Mouse (Mus musculus) 3T3-L1 (cell line): ENCODE measurements around the gene Gm13287.
"Not testable (repeated sequence)": the region's sequence is repeated elsewhere in the genome, so short reads cannot be mapped to it uniquely, and the experiment has no call there.

ENCODE experiments used
- DNase-seq: peaks from one replicate; pipeline ENCODE4 v3.0.0-alpha.2; 2015; ENCODE audit warnings: low read depth, low spot score

The Gm13287 gene

GRCm38 (mm10) chr4:88797097-88797496, 6.0 kb upstream of the Gm13287 start, which contains the start of gene Gm13279:
Gene Gm13279, plus strand, starts transcription at chr4:88797397.
- not testable (repeated sequence) for DNase-seq

GRCm38 (mm10) chr4:88799365-88799764, 3.7 kb upstream of the Gm13287 start, which contains the start of gene Gm13285:
Gene Gm13285, plus strand, starts transcription at chr4:88799665.
- DNase-seq = not testable (repeated sequence)

DNA sequence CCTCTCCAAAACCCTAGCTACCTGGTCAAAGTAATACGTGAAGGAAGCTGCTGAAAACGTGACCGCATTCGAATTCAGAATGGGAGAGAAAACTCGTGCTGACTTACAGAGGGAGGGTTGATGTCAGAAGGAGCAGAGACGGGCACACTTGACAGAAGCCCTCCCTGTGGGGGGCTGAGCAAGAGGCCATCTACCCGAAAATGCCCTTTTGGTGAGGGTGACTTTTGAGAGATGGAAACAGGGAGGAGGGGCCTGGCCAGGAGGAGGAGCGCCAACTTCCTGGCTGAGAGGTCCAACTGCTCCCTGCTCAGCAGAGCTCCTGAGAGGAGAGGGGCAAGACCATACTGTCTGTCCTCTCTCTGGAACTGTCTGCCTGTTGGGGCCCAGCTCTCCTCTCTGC, 2.2 kb downstream of the Gm13287 start, which contains the start of gene Gm13288:
TSS of gene Gm13288 (plus strand) at position 301 of the 400 bp plus-strand sequence.
- DNase-seq = not testable (repeated sequence)

DNA sequence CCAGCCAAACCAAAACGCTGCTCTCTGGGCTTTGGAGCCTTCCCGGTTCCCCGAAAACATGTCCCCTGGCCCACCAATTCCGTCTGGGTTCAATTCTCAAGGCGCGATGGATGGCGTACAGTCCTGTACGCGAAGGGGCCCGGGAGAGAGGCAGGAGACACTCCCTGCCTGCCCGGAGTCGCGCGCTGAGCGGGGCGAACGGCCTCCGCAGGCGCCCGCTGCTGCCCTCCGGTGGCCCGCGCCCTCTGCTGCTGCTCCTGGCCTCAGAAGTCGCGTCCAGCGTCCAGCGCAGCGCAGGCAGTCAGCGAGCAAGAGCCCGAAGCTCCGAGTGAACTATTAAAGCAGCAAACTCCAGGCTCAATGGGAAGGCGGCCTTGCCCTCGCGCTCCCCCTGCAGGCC, 2.7 kb downstream of the Gm13287 start:
- not testable (repeated sequence) for DNase-seq

- DNase-seq = no peak
Observed at GRCm38 (mm10) chr4:88815928-88816327, 12.9 kb downstream of the Gm13287 start, which contains the start of gene Ifna7. Gene Ifna7, plus strand, starts transcription at chr4:88816228.

DNA sequence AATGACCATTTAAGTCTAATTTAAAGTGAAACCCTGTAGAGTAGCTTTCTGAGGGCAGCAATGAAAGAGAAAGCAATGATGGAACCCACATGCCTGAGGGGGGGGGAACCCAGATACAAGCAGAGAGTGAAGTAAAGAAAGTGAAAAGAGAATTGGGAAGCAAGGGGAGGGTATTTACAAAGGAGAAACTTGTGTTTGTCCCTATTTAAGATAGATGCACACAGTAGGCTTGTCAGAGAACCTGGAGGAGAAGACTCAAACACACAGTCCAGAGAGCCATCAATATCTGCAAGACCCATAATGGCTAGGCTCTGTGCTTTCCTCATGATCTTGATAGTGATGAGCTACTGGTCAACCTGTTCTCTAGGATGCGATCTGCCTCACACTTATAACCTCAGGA, 16.6 kb downstream of the Gm13287 start, which contains the start of gene Ifna11:
TSS of gene Ifna11 (plus strand) at position 301 of the 400 bp plus-strand sequence.
- DNase-seq = no peak

- peak; percentile 36 for DNase-seq
Observed at GRCm38 (mm10) chr4:88822995-88823394, 19.9 kb downstream of the Gm13287 start.

- DNase-seq = not testable (repeated sequence)
Observed at GRCm38 (mm10) chr4:88827116-88827515, 24.1 kb downstream of the Gm13287 start, which contains the start of gene Ifna6. Gene Ifna6, plus strand, starts transcription at chr4:88827416.

DNA sequence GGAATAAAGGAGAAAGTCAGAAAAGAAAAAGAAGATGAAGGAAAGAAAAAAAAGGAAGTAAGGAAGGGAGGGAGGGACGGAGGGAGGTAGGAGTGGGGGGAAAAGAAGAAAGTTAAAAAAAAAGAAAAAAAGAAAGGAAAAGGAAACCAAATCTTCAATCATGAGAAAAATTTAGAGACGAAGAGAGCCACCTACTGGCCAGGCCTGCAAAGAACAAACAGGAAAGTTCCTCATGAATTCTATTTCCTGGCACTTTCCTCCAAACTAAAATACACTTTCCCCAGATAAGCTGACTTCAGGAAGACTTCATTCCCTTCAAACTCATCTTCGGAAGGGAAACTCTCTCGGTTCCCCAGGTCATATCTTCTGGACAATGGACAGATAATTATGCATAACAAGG, 27.5 kb downstream of the Gm13287 start:
- DNase-seq = peak; percentile 69

DNA sequence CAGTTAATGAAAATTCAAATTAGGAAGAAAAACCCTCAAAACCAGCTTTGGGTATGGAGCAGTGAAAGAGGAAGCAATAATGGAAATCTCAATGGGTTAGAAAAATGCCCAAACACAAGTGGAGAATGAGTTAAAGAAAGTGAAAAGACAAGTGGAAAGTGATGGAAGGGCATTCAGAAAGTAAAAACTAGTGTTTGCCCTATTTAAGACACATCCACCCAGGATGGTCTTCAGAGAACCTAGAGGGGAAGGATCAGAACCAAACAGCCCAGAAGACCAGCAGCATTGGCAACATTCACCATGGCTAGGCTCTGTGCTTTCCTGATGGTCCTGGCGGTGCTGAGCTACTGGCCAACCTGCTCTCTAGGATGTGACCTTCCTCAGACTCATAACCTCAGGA, 32.2 kb downstream of the Gm13287 start, which contains the start of gene Ifna5:
TSS of gene Ifna5 (plus strand) at position 301 of the 400 bp plus-strand sequence.
- not testable (repeated sequence) for DNase-seq

DNA sequence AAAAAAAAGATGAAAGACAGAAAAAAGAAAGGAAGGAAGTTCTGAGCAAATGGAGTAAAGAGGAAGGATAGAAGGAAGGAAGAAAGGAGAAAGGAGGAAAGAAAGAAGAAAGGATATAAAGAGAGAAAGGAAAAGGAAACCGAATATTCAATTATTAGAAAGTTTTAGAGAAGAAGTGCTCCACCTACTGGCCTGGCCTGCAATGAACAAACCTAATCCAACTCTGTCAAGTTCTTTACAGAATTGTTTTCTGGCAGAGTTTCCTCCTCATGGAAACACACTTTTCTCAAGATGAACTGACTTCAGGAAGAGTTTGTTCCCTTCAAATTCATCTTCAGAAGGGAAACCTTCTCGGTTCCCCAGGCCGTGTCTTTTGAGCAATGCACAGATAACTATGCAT, 35.8 kb downstream of the Gm13287 start:
- peak; percentile 55 for DNase-seq

- DNase-seq = no peak
Observed at GRCm38 (mm10) chr4:88840058-88840457, 37.0 kb downstream of the Gm13287 start.

DNA sequence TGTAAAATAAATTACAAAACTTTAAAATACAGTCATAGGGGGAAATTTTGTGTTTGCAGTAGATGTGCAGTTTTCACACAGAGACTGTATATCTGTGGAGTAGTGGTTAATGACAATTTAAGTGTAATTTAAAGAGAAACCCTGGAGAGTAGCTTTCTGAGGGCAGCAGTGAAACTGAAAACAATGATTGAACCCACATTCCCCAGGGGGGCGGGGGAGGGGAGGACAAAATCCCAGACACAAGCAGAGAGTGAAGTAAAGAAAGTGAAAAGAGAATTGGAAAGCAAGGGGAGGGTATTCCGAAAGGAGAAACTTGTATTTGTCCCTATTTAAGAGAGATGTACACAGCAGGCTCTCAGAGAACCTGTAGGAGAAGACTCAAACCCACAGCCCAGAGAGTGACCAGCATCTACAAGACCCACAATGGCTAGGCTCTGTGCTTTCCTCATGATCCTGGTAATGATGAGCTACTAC, 38.4 kb downstream of the Gm13287 start, which contains the start of gene Ifna4:
TSS of gene Ifna4 (plus strand) at position 424 of the 474 bp plus-strand sequence.
- no peak for DNase-seq

GRCm38 (mm10) chr4:88845334-88845733, 42.3 kb downstream of the Gm13287 start:
- DNase-seq = peak; percentile 56

DNA sequence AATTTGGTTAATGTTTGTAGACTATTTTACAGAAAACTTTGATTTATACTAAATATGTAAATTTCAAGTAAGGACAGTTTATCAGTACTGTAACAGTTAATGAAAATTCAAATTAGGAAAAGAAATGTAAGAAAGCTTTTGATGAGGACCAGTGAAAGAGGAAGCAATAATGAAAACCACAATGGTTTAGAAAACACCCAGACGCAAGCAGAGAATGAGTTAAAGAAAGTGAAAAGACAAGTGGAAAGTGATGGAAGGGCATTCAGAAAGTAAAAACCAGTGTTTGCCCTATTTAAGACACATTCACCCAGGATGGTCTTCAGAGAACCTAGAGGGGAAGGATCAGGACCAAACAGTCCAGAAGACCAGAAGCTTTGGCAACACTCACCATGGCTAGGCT, 46.6 kb downstream of the Gm13287 start, which contains the start of gene Ifna1:
TSS of gene Ifna1 (plus strand) at position 390 of the 400 bp plus-strand sequence.
- no peak for DNase-seq

GRCm38 (mm10) chr4:88851026-88851763, 48.1 kb downstream of the Gm13287 start:
- DNase-seq = no peak
